Mouse (Mus musculus) ES-E14 (cell line): ENCODE data around the gene Zfp598.

Source experiments
- CHD2 ChIP-seq: IDR thresholded peaks from 2 replicates; pipeline ENCODE4 v1.6.1; 2014; ENCODE audit warnings: mild to moderate bottlenecking, low read depth, low read length, inconsistent platforms
- HCFC1 ChIP-seq: IDR thresholded peaks from 2 replicates; pipeline ENCODE4 v1.6.1; 2012; ENCODE audit warnings: low read length, inconsistent platforms, borderline replicate concordance; ENCODE audit not compliant: insufficient read depth
- MAFK ChIP-seq: IDR thresholded peaks from 2 replicates; pipeline ENCODE4 v1.6.1; 2014; ENCODE audit warnings: mild to moderate bottlenecking, low read depth, low read length, inconsistent platforms; ENCODE audit not compliant: insufficient read depth
- ZC3H11A ChIP-seq: IDR thresholded peaks from 2 replicates; pipeline ENCODE4 v1.6.1; 2012; ENCODE audit warnings: low read depth, mild to moderate bottlenecking, inconsistent platforms, low read length, borderline replicate concordance
- ZNF384 ChIP-seq: IDR thresholded peaks from 2 replicates; pipeline ENCODE4 v1.6.1; 2012; ENCODE audit warnings: low read depth, low read length, inconsistent platforms

DNA sequence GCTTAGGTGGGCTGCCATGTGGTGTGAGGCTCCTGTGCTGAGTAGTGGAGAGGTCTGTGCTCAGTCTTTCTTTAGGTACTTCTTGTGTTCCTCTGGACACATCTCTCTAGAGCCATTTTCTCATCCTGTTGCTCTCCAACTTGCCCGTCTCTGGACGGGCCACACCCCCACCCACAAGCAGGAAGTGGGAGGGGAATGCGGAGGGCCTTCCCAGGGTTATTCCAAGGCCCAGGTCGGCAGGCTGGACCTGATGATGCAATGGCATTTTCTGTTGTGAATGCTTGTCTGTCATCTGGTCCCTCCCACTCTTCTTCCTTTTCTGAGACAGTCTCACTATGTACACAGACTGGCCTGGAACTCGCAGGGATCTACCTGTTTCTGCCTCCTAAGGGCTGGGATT, 2.7 kb downstream of the Zfp598 start:
- TF ChIP-seq MAFK (no peak), HCFC1 (no peak), ZNF384 (no peak), ZC3H11A (no peak), CHD2 (no peak)
